Mouse (Mus musculus) spleen, adult 2 months (tissue): Measurements from ENCODE around the gene Zfp691. TPM values are rescaled to one million over a fixed set of nuclear protein-coding genes. Genes with fewer than 3 reads are reported as not detected.

Experiments used
- DNase-seq, 2 experiments: peaks; one replicate each; pipeline versions ENCODE4 v3.0.0 to v3.0.0-alpha.2; 2012 to 2021; ENCODE audit warnings: low spot score in 2 of 2, low read depth in 1 of 2
- H3K27ac ChIP-seq: fragments of 200-500 bp; 2 replicates; pipeline ENCODE4 v1.5.1; 2012; ENCODE audit warnings: low read length, inconsistent platforms; ENCODE audit not compliant: insufficient read depth
- H3K27me3 ChIP-seq: fragments of 200-500 bp; 2 replicates; pipeline ENCODE4 v1.6.1; 2012; ENCODE audit warnings: mild to moderate bottlenecking, moderate library complexity, low read length, inconsistent platforms; ENCODE audit not compliant: control insufficient read depth, insufficient read depth
- H3K36me3 ChIP-seq: fragments of 200-500 bp; 2 replicates; pipeline ENCODE4 v1.6.1; 2012; ENCODE audit warnings: mild to moderate bottlenecking, low read length, inconsistent platforms; ENCODE audit not compliant: control insufficient read depth, insufficient read depth
- H3K4me1 ChIP-seq: fragments of 200-500 bp; 2 replicates; pipeline ENCODE4 v1.6.1; 2011; ENCODE audit warnings: inconsistent platforms; ENCODE audit not compliant: control insufficient read depth, insufficient read depth, insufficient read length
- H3K4me3 ChIP-seq: fragments of 200-500 bp; 2 replicates; pipeline ENCODE4 v1.5.1; 2011; ENCODE audit warnings: mild to moderate bottlenecking, inconsistent platforms; ENCODE audit not compliant: insufficient read depth, insufficient read length; ENCODE audit errors: extremely low read depth
- CTCF ChIP-seq: fragments of 200-500 bp; IDR thresholded peaks from 2 replicates; pipeline ENCODE4 v1.5.1; 2011; ENCODE audit warnings: mild to moderate bottlenecking, inconsistent platforms; ENCODE audit not compliant: insufficient read depth, insufficient read length, insufficient replicate concordance; ENCODE audit errors: extremely low read depth
- POLR2A ChIP-seq: fragments of 200-500 bp; IDR thresholded peaks from 2 replicates; pipeline ENCODE4 v1.6.1; 2011; ENCODE audit warnings: low read depth, low read length, inconsistent platforms
- WGBS: fragments of 180-500 bp; shearing (Covaris S2); methylation state at CpG from one replicate; pipeline ENCODE4 v1.1.7; 2018; 5-methylcytosine and 5-hydroxymethylcytosine counted together
- polyA plus RNA-seq: library from polyadenylated mRNA; depleted of rRNA; stranded (reverse); fragments of >200 nt; gene quantifications from 2 replicates; pipeline ENCODE4 v1.2.3, GENCODE M21; 2012

The Zfp691 gene
- polyA plus RNA-seq, 1 experiment, result 10.2 TPM

DNA sequence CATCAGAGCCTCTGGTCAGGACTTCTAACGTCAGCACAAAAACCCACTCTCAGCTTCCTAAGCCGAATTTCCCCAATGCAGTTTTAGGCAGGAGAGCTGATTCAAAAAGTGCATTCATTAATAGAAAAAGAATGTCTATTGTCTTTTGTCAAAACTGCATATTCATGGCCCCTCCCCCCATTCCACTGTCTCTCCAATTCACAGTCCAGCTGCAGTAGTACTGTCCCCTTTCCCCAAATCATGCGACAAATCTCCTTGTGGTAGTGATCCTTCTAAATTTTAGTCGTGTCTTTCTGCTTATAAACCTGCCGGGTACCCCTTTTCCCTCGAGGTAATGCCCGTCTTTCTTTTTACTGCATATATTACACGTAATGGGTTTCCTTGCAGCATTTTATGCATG, 35.2 kb downstream of the Zfp691 start:
- H3K36me3 ChIP-seq, result peaks cover 29% of the 10 kb centered on the region
- H3K4me1 ChIP-seq, result no peaks in the 10 kb centered on the region; the same call in 1 of the 2 replicates
- H3K27ac ChIP-seq, result no peak overlapping the region
- DNase-seq, result no peak
- TF ChIP-seq POLR2A (no peak), CTCF (no peak)
- no peaks in the 10 kb centered on the region for H3K27me3 ChIP-seq
- 82% methylated on average over 8 of the region's 8 CpGs for WGBS
- no peak overlapping the region for H3K4me3 ChIP-seq

- Histone ChIP-seq H3K4me1 (no peaks in the 10 kb centered on the region; the same call in 1 of the 2 replicates), H3K27me3 (no peaks in the 10 kb centered on the region), H3K36me3 (peaks cover 35% of the 10 kb centered on the region), H3K4me3 (no peak overlapping the region), H3K27ac (no peak overlapping the region)
- no peak for TF ChIP-seq CTCF
- no peak for TF ChIP-seq POLR2A
- DNase-seq, result no peak
- WGBS, result 93% methylated on average over 18 of the region's 18 CpGs
Measured at GRCm38 (mm10) chr4:119138171-119138570, 35.8 kb downstream of the Zfp691 start.

GRCm38 (mm10) chr4:119137313-119137712, 36.7 kb downstream of the Zfp691 start:
- Histone ChIP-seq H3K36me3 (peaks cover 43% of the 10 kb centered on the region), H3K27ac (no peak overlapping the region), H3K4me3 (no peak overlapping the region), H3K27me3 (no peaks in the 10 kb centered on the region), H3K4me1 (no peaks in the 10 kb centered on the region; the same call in 1 of the 2 replicates)
- 87% methylated on average over 8 of the region's 8 CpGs for WGBS
- TF ChIP-seq POLR2A (no peak), CTCF (no peak)
- DNase-seq, result no peak

GRCm38 (mm10) chr4:119133860-119134259, 40.1 kb downstream of the Zfp691 start:
- no peaks in the 10 kb centered on the region for H3K27me3 ChIP-seq
- no peak overlapping the region for H3K4me3 ChIP-seq
- no peak for DNase-seq
- TF ChIP-seq POLR2A, result no peak
- H3K27ac ChIP-seq, result no peak overlapping the region
- H3K36me3 ChIP-seq, result peaks cover 46% of the 10 kb centered on the region
- WGBS, result 96% methylated on average over 13 of the region's 13 CpGs
- peaks cover 16% of the 10 kb centered on the region; the same call in 1 of the 2 replicates for H3K4me1 ChIP-seq

- Histone ChIP-seq H3K4me3 (no peak overlapping the region), H3K36me3 (peaks cover 46% of the 10 kb centered on the region), H3K27me3 (no peaks in the 10 kb centered on the region), H3K27ac (no peak overlapping the region), H3K4me1 (peaks cover 20% of the 10 kb centered on the region; the same call in 1 of the 2 replicates)
- 90% methylated on average over 13 of the region's 13 CpGs for WGBS
- no peak for TF ChIP-seq CTCF
- no peak for TF ChIP-seq POLR2A
- no peak for DNase-seq
Measured at GRCm38 (mm10) chr4:119133306-119133705, 40.7 kb downstream of the Zfp691 start.

DNA sequence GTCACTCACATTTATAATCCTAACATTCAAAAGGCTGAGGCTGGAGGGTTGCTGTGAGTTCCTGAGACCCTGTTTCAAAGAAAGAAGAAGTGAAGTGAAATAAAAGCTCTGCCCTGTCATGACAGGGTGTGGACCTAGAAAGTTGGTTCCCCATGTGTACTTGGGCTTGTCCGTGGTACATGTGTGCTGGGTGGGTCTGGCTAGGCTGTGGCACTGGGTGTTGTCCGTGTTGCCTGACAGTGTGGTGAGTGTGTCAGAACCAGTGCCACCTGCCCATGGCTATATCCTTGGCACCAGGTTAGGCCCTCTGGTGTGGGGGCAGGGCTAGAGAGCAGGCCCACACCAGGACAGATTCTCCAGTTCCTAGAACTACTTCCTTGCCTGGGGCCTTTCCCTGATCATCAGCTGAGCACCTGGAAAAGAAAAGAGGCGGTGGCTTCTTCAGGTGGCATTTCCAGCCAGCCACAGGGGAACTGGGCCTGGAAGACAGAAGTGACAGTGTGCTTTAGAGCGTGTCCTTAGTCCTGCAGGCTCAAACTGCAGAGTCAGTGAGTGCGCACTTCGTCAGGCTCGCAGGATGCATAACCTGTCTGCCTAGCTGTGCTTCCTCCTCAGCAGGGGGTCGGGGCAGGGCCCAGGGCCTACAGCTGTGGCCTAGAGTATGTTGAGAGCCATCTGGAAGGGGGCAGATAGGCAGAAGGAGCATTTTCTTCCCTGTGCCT, 42.6 kb downstream of the Zfp691 start:
- Histone ChIP-seq H3K27ac (peak overlapping the region; percentile 80), H3K4me1 (peaks cover 33% of the 10 kb centered on the region; the same call in 1 of the 2 replicates), H3K36me3 (peaks cover 40% of the 10 kb centered on the region), H3K4me3 (no peak overlapping the region), H3K27me3 (no peaks in the 10 kb centered on the region)
- peak in 1 of 2 experiments; percentile 33 for DNase-seq
- WGBS, result 39% methylated on average over 8 of the region's 8 CpGs
- TF ChIP-seq POLR2A (no peak), CTCF (no peak)

DNA sequence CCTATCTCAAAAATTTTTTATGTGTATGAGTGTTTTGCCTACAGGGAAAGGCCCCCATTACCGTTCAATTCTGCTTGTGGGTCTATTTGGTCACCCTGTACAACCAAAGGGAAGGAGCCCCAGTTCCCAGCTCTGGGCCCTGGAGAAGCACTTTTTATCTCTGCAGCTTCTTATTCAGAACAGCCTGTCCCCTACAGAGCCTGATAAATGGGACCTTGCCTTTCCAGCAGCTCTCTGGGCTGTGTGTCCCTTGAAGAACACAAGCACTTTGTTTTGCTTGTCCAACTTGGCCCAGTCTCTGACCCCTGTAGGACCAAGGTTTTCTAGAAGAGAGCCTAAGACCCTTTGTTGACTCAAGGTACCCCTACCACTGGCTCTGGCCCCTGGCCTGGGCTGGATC, 44.9 kb downstream of the Zfp691 start:
- Histone ChIP-seq H3K4me3 (no peak overlapping the region), H3K27ac (no peak overlapping the region), H3K27me3 (no peaks in the 10 kb centered on the region), H3K4me1 (peaks cover 50% of the 10 kb centered on the region), H3K36me3 (peaks cover 20% of the 10 kb centered on the region)
- TF ChIP-seq CTCF (no peak), POLR2A (no peak)
- no peak for DNase-seq
- 75% methylated on average over 1 of the region's 1 CpGs for WGBS
